Mouse (Mus musculus): ENCODE data around the gene Gpatch11. TPM values are rescaled to one million over a fixed set of nuclear protein-coding genes. Genes with fewer than 3 reads are reported as not detected.

Gene Gpatch11
- polyA plus RNA-seq, 1 experiment from 2014 or later: 39.5 TPM

- 83% methylated on average over 4 of the region's 4 CpGs for WGBS
- ATAC-seq (replicated peaks; ENCODE audit: insufficient number of reproducible peaks, low FRiP score, low TSS enrichment, low read depth) (no peak), DNase-seq (ENCODE audit: low spot score) (no peak)
- Histone ChIP-seq H3K27me3 (ENCODE audit: control insufficient read depth, insufficient read depth, low read length) (no peaks in the 10 kb centered on the region), H3K4me3 (ENCODE audit: low read depth, low read length) (no peak overlapping the region), H3K9ac (replicated peaks; ENCODE audit: low read length) (no peak overlapping the region), H3K36me3 (replicated peaks; ENCODE audit: control insufficient read depth, insufficient read depth, low read depth, low read length) (no peaks in the 10 kb centered on the region), H3K27ac (replicated peaks; ENCODE audit: low read depth, low read length) (no peak overlapping the region), H3K4me1 (ENCODE audit: control insufficient read depth, insufficient read depth, low read length) (no peaks in the 10 kb centered on the region), H3K4me2 (ENCODE audit: low read depth, low read length) (no peak overlapping the region), H3K9me3 (replicated peaks; ENCODE audit: control insufficient read depth, low read length) (no peaks in the 10 kb centered on the region)
These were observed 47.9 kb downstream of the Gpatch11 start for GRCm38 (mm10) chr17:78883291-78883690.

- Histone ChIP-seq H3K36me3 (replicated peaks; ENCODE audit: control insufficient read depth, insufficient read depth, low read depth, low read length) (no peaks in the 10 kb centered on the region), H3K27me3 (ENCODE audit: control insufficient read depth, insufficient read depth, low read length) (no peaks in the 10 kb centered on the region), H3K9ac (replicated peaks; ENCODE audit: low read length) (no peak overlapping the region), H3K4me3 (ENCODE audit: low read depth, low read length) (no peak overlapping the region), H3K4me1 (ENCODE audit: control insufficient read depth, insufficient read depth, low read length) (no peaks in the 10 kb centered on the region), H3K4me2 (ENCODE audit: low read depth, low read length) (no peak overlapping the region), H3K9me3 (replicated peaks; ENCODE audit: control insufficient read depth, low read length) (no peaks in the 10 kb centered on the region), H3K27ac (replicated peaks; ENCODE audit: low read depth, low read length) (no peak overlapping the region)
- ATAC-seq (replicated peaks; ENCODE audit: insufficient number of reproducible peaks, low FRiP score, low TSS enrichment, low read depth) (no peak), DNase-seq (ENCODE audit: low spot score) (no peak)
- WGBS: 88% methylated on average over 5 of the region's 5 CpGs
These were observed 50.1 kb downstream of the Gpatch11 start for GRCm38 (mm10) chr17:78885286-78886065.

GRCm38 (mm10) chr17:78888554-78888953 lies 53.2 kb downstream of the Gpatch11 start:
- 82% methylated on average over 4 of the region's 4 CpGs for WGBS
- no peak overlapping the region for H3K4me3 ChIP-seq (ENCODE audit: low read depth, low read length)
- no peak overlapping the region for H3K9ac ChIP-seq (replicated peaks; ENCODE audit: low read length)
- no peak overlapping the region for H3K4me2 ChIP-seq (ENCODE audit: low read depth, low read length)
- DNase-seq (ENCODE audit: low spot score) (no peak), ATAC-seq (replicated peaks; ENCODE audit: insufficient number of reproducible peaks, low FRiP score, low TSS enrichment, low read depth) (no peak)
- H3K27me3 ChIP-seq (ENCODE audit: control insufficient read depth, insufficient read depth, low read length): no peaks in the 10 kb centered on the region
- H3K36me3 ChIP-seq (replicated peaks; ENCODE audit: control insufficient read depth, insufficient read depth, low read depth, low read length): no peaks in the 10 kb centered on the region
- no peaks in the 10 kb centered on the region for H3K9me3 ChIP-seq (replicated peaks; ENCODE audit: control insufficient read depth, low read length)
- H3K27ac ChIP-seq (replicated peaks; ENCODE audit: low read depth, low read length): no peak overlapping the region
- H3K4me1 ChIP-seq (ENCODE audit: control insufficient read depth, insufficient read depth, low read length): no peaks in the 10 kb centered on the region

- no peak for DNase-seq (ENCODE audit: low spot score)
- WGBS: 35% methylated on average over 3 of the region's 3 CpGs
- H3K4me3 ChIP-seq (ENCODE audit: low read depth, low read length): no peak overlapping the region
- no peaks in the 10 kb centered on the region for H3K4me1 ChIP-seq (ENCODE audit: control insufficient read depth, insufficient read depth, low read length)
- H3K36me3 ChIP-seq (replicated peaks; ENCODE audit: control insufficient read depth, insufficient read depth, low read depth, low read length): no peaks in the 10 kb centered on the region
- no peak for ATAC-seq (replicated peaks; ENCODE audit: insufficient number of reproducible peaks, low FRiP score, low TSS enrichment, low read depth)
- no peaks in the 10 kb centered on the region for H3K27me3 ChIP-seq (ENCODE audit: control insufficient read depth, insufficient read depth, low read length)
- no peak overlapping the region for H3K4me2 ChIP-seq (ENCODE audit: low read depth, low read length)
- H3K9me3 ChIP-seq (replicated peaks; ENCODE audit: control insufficient read depth, low read length): no peaks in the 10 kb centered on the region
- H3K9ac ChIP-seq (replicated peaks; ENCODE audit: low read length): no peak overlapping the region
- no peak overlapping the region for H3K27ac ChIP-seq (replicated peaks; ENCODE audit: low read depth, low read length)
These were observed 53.8 kb downstream of the Gpatch11 start for GRCm38 (mm10) chr17:78889184-78889583.

- DNase-seq (ENCODE audit: low spot score): no peak
- no peak overlapping the region for H3K4me3 ChIP-seq (ENCODE audit: low read depth, low read length)
- H3K27ac ChIP-seq (replicated peaks; ENCODE audit: low read depth, low read length): no peak overlapping the region
- H3K4me2 ChIP-seq (ENCODE audit: low read depth, low read length): no peak overlapping the region
- 84% methylated on average over 9 of the region's 9 CpGs for WGBS
- no peak for ATAC-seq (replicated peaks; ENCODE audit: insufficient number of reproducible peaks, low FRiP score, low TSS enrichment, low read depth)
- no peaks in the 10 kb centered on the region for H3K4me1 ChIP-seq (ENCODE audit: control insufficient read depth, insufficient read depth, low read length)
- no peaks in the 10 kb centered on the region for H3K27me3 ChIP-seq (ENCODE audit: control insufficient read depth, insufficient read depth, low read length)
- H3K9me3 ChIP-seq (replicated peaks; ENCODE audit: control insufficient read depth, low read length): no peaks in the 10 kb centered on the region
- no peak overlapping the region for H3K9ac ChIP-seq (replicated peaks; ENCODE audit: low read length)
- H3K36me3 ChIP-seq (replicated peaks; ENCODE audit: control insufficient read depth, insufficient read depth, low read depth, low read length): no peaks in the 10 kb centered on the region
These were observed 55.7 kb downstream of the Gpatch11 start for GRCm38 (mm10) chr17:78891020-78891419.

GRCm38 (mm10) chr17:78894991-78895390 lies 59.6 kb downstream of the Gpatch11 start:
- no peak overlapping the region for H3K4me3 ChIP-seq (ENCODE audit: low read depth, low read length)
- no peaks in the 10 kb centered on the region for H3K4me1 ChIP-seq (ENCODE audit: control insufficient read depth, insufficient read depth, low read length)
- ATAC-seq (replicated peaks; ENCODE audit: insufficient number of reproducible peaks, low FRiP score, low TSS enrichment, low read depth): no peak
- 82% methylated on average over 7 of the region's 7 CpGs for WGBS
- H3K9me3 ChIP-seq (replicated peaks; ENCODE audit: control insufficient read depth, low read length): no peaks in the 10 kb centered on the region
- no peak for DNase-seq (ENCODE audit: low spot score)
- H3K36me3 ChIP-seq (replicated peaks; ENCODE audit: control insufficient read depth, insufficient read depth, low read depth, low read length): no peaks in the 10 kb centered on the region
- no peaks in the 10 kb centered on the region for H3K27me3 ChIP-seq (ENCODE audit: control insufficient read depth, insufficient read depth, low read length)
- H3K27ac ChIP-seq (replicated peaks; ENCODE audit: low read depth, low read length): no peak overlapping the region
- H3K4me2 ChIP-seq (ENCODE audit: low read depth, low read length): no peak overlapping the region
- H3K9ac ChIP-seq (replicated peaks; ENCODE audit: low read length): no peak overlapping the region

- no peak overlapping the region for H3K4me2 ChIP-seq (ENCODE audit: low read depth, low read length)
- 39% methylated on average over 8 of the region's 8 CpGs for whole genome bisulfite sequencing
- peak; percentile 72 for DNase-seq (ENCODE audit: low spot score)
These were observed 60.0 kb downstream of the Gpatch11 start for GRCm38 (mm10) chr17:78895394-78895793.

More at GRCm38 (mm10) chr17:78895394-78895793, 60.0 kb downstream of the Gpatch11 start:
- Histone ChIP-seq H3K9ac (replicated peaks; ENCODE audit: low read length) (no peak overlapping the region), H3K9me3 (replicated peaks; ENCODE audit: control insufficient read depth, low read length) (no peaks in the 10 kb centered on the region), H3K4me3 (ENCODE audit: low read depth, low read length) (no peak overlapping the region), H3K36me3 (replicated peaks; ENCODE audit: control insufficient read depth, insufficient read depth, low read depth, low read length) (no peaks in the 10 kb centered on the region), H3K27me3 (ENCODE audit: control insufficient read depth, insufficient read depth, low read length) (no peaks in the 10 kb centered on the region), H3K4me1 (ENCODE audit: control insufficient read depth, insufficient read depth, low read length) (no peaks in the 10 kb centered on the region), H3K27ac (replicated peaks; ENCODE audit: low read depth, low read length) (no peak overlapping the region)
- no peak for ATAC-seq (replicated peaks; ENCODE audit: insufficient number of reproducible peaks, low FRiP score, low TSS enrichment, low read depth)
